In the genomic region with DNA sequence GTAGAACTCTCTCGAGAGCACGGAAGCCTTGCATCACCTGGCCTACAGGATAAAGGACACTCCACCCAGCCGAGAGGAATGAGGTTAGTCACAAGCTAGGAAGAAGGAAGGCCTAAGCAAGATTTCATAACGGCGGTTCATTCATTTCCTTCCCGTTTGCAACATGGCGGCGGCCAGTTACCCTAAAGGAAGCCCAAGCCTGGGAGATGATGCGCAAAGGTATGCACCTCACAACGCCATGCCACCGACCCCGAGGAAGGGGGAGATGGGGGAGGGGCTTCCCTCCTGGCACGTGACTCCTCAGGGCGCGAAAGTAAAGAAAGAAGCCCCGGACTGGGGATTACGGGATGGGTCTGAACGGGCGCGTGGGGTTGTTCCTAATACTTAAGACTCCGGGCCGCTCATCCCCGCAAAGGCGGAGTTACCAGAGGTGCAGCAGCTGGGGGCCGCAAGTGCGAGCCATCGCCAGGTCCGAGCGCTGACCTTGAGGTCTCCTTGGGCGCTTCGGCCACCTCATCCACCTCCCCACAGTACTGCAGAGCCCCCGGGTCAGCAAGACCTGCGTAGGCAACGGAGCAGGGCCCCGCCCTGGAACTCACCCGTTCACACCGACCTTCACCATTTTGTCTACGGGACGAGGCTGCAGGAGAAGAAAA, we compare ENCODE assay signal across 1 mouse cellular context.
A peak's percentile ranks its signal among the peaks of the same experiment; 100 is the strongest.
TF ChIP-seq lines count a peak whose summit lies in the region.

No protein-coding gene starts in this region.

TF ChIP-seq in MEL, 35 proteins besides CTCF, POLR2A, EP300 and RAD21:
- TF ChIP-seq TBP (IDR thresholded peaks at IDR 0.05; ENCODE audit: low read depth, low read length) (no peak), POLR2AphosphoS2 (IDR thresholded peaks at IDR 0.05; ENCODE audit: low read length) (no peak), E2F4 (IDR thresholded peaks at IDR 0.05; ENCODE audit: borderline replicate concordance, low read depth, low read length) (peak; percentile 87; the same call in 1 of the 2 replicates), ELF1 (IDR thresholded peaks at IDR 0.05; ENCODE audit: low read depth, low read length) (no peak), MYB (IDR thresholded peaks at IDR 0.05; ENCODE audit: low read depth, low read length) (no peak), CHD1 (IDR thresholded peaks at IDR 0.05; ENCODE audit: low read depth, low read length) (no peak; the same call in 1 of the 2 replicates), BHLHE40 (IDR thresholded peaks at IDR 0.05; ENCODE audit: borderline replicate concordance, low read depth, low read length) (peak; percentile 84), ETS1 (IDR thresholded peaks at IDR 0.05; ENCODE audit: low read depth, low read length) (no peak), MAFK (IDR thresholded peaks at IDR 0.05; ENCODE audit: borderline replicate concordance, low read depth, low read length) (no peak), USF2 (IDR thresholded peaks at IDR 0.05; ENCODE audit: borderline replicate concordance in 1 of 2, insufficient read depth in 1 of 2, low read depth in 1 of 2, low read length in 2 of 2) (peak in 1 of 2 experiments; percentile 39; a peak in 1 of 4 replicates), MAX (IDR thresholded peaks at IDR 0.05; ENCODE audit: low read length) (peak; percentile 71), USF1 (IDR thresholded peaks at IDR 0.05; ENCODE audit: low read depth, low read length) (peak; percentile 93)
TF ChIP-seq in MEL: peak in this region for 5.
